Mouse (Mus musculus) heart, adult 2 months (tissue): Measurements from ENCODE around the gene Tm9sf2. TPM values are rescaled to one million over a fixed set of nuclear protein-coding genes. Genes with fewer than 3 reads are reported as not detected.
A peak's percentile ranks its signal among the peaks of the same experiment; 100 is the strongest.

ENCODE experiments used
- DNase-seq, 2 experiments: peaks; one replicate each; pipeline ENCODE4 v3.0.0; 2021
- H3K27ac ChIP-seq: fragments of 200-600 bp; 2 replicates; pipeline ENCODE4 v1.8.1; 2022
- H3K27me3 ChIP-seq: fragments of 200-500 bp; 2 replicates; pipeline ENCODE4 v1.6.1; 2012; ENCODE audit warnings: mild to moderate bottlenecking, low read length, inconsistent platforms, mixed read lengths; ENCODE audit not compliant: control insufficient read depth, insufficient read depth
- H3K36me3 ChIP-seq: fragments of 200-500 bp; 2 replicates; pipeline ENCODE4 v1.6.1; 2012; ENCODE audit warnings: low read length, inconsistent platforms; ENCODE audit not compliant: control insufficient read depth, insufficient read depth
- H3K4me1 ChIP-seq: fragments of 200-500 bp; 2 replicates; pipeline ENCODE4 v1.6.1; 2011; ENCODE audit warnings: low read length; ENCODE audit not compliant: control insufficient read depth, insufficient read depth
- H3K4me3 ChIP-seq: fragments of 200-600 bp; 2 replicates; pipeline ENCODE4 v1.8.1; 2022
- H3K79me2 ChIP-seq: fragments of 200-500 bp; replicated peaks from 2 replicates; pipeline ENCODE4 v1.6.1; 2012; ENCODE audit warnings: mild to moderate bottlenecking, inconsistent platforms, low read length, moderate library complexity, mixed read lengths; ENCODE audit not compliant: control insufficient read depth, insufficient read depth
- H3K9ac ChIP-seq: fragments of 200-500 bp; 2 replicates; pipeline ENCODE4 v1.6.1; 2012; ENCODE audit warnings: low read depth, mild to moderate bottlenecking, control low read depth, inconsistent platforms, low read length, mixed read lengths
- CTCF ChIP-seq: fragments of 200-600 bp; IDR thresholded peaks from 2 replicates; pipeline ENCODE4 v1.8.1; 2022; ENCODE audit warnings: antibody characterized with exemption, mild to moderate bottlenecking, moderate library complexity
- EP300 ChIP-seq: fragments of 200-500 bp; IDR thresholded peaks from 2 replicates; pipeline ENCODE4 v1.6.1; 2011; ENCODE audit warnings: low read depth, low read length, control low read depth; ENCODE audit not compliant: insufficient read depth
- POLR2A ChIP-seq: fragments of 200-500 bp; IDR thresholded peaks from 2 replicates; pipeline ENCODE4 v1.6.1; 2011; ENCODE audit warnings: mild to moderate bottlenecking, low read depth, low read length, control low read depth; ENCODE audit not compliant: insufficient read depth
- WGBS: fragments of 180-500 bp; shearing (Covaris S2); methylation state at CpG from one replicate; pipeline ENCODE4 v1.1.7; 2018; 5-methylcytosine and 5-hydroxymethylcytosine counted together
- intact Hi-C: fragments of 180-260 bp; cut with DNase I; formaldehyde crosslinking; loops from one replicate; pipeline ENCODE4 v1.15.1; 2025
- polyA plus RNA-seq: library from polyadenylated mRNA; depleted of rRNA; stranded (reverse); fragments of >200 nt; gene quantifications from 2 replicates; pipeline ENCODE4 v1.2.3, GENCODE M21; 2012
- total RNA-seq, 2 experiments: library from RNA; stranded (reverse); gene quantifications; 2 replicates each; pipeline ENCODE4 v1.2.3; 2021

The Tm9sf2 gene
- total and polyA plus RNA-seq, 3 experiments, result 71.0 to 143 (median 121) TPM

DNA sequence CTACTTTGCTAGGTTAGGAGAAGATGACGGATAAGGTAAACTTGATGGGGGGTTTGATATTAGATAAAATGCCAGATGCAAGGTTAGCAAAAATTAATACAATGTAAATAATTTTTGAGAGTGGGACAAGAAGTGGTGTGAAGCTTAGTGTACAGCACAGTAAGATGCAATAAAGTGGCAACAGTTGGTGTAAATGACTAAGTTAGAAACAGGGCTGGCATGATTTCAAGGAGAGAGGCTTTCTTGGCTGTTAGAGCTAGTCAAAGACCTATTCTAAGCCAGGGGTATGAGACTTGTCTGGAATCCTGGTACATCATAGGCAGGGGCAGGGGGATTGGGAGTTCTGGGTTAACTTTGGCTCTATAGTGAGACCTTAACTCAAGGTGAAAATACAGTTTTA, 9.4 kb downstream of the Tm9sf2 start:
- WGBS, result 95% methylated on average over 1 of the region's 1 CpGs
- Histone ChIP-seq H3K27me3 (no peaks in the 10 kb centered on the region), H3K9ac (no peak overlapping the region), H3K79me2 (peaks cover 5% of the 10 kb centered on the region), H3K27ac (no peak overlapping the region), H3K4me3 (no peak overlapping the region), H3K4me1 (peaks cover 1% of the 10 kb centered on the region), H3K36me3 (peaks cover 10% of the 10 kb centered on the region)
- no peak for DNase-seq
- no peak for TF ChIP-seq CTCF
- intact Hi-C loops, result no loop called here

DNA sequence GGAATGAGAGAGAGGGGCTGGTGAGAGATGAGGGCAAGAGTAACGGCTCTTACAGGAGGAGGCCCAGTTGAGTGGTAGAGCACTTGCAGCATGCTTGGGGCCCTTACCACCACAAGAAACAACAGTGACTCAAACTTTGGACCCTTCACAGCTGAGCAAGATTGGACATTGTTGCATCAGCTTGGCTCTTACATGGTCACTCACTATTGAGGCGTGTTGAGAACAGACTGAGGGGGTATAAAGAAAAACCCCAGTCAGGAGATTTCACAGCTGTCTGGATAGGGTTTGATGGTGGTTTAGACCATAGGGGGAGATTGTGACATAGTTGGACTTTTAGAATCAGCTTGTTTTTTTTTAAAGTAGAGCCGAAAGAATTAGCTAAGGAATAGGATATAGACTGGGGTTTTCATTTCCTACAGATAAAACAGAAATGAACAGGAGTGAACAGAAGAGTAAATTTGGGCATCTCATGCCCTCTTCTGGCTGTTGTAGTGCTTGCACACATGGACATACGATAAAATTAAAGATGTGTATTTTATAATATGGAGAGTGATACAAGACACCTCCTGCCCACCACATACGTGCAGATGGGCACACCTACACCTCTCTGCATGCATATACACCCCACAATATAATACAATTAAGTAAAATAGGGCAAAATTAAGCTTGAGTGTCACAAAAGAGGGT, 23.4 kb downstream of the Tm9sf2 start:
- TF ChIP-seq CTCF (peak; percentile 73), EP300 (no peak)
- no peak for DNase-seq
- no peaks in the 10 kb centered on the region for H3K27me3 ChIP-seq
- H3K4me3 ChIP-seq, result no peak overlapping the region
- intact Hi-C loops, result loop anchor here (1.0 to 10.0 kb wide), 2 partner anchors 66 to 205 kb away; no protein-coding TSS in a partner anchor
- no peak overlapping the region for H3K9ac ChIP-seq
- H3K4me1 ChIP-seq, result no peaks in the 10 kb centered on the region
- WGBS, result 60% methylated on average over 5 of the region's 5 CpGs
- H3K36me3 ChIP-seq, result no peaks in the 10 kb centered on the region; the same call in 1 of the 2 replicates
- no peak overlapping the region for H3K27ac ChIP-seq
- no peaks in the 10 kb centered on the region for H3K79me2 ChIP-seq

DNA sequence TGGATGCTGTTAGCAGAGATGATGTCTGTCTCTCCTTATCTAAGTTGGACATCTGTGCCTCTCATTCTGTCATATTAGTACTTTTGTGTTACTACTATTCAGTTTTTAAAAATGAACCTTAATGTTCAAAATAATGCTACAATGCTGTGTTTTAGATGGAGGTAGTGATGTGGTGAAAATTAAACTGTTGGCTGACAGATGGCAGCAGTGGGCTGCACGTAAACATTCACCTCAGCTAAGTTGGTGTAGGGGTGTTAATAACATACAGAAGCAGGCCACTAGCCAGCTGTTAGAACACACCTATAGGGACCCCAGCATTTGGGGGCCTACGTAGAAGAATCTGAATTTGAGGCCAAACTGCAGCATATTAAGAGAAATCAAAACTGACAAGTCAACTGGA, 24.8 kb downstream of the Tm9sf2 start:
- no peaks in the 10 kb centered on the region for H3K36me3 ChIP-seq
- intact Hi-C loops, result loop anchor here (10.0 kb wide), 1 partner anchor 207 kb away; no protein-coding TSS in a partner anchor
- DNase-seq, result no peak
- WGBS, result 92% methylated on average over 2 of the region's 2 CpGs
- H3K79me2 ChIP-seq, result no peaks in the 10 kb centered on the region
- no peaks in the 10 kb centered on the region for H3K4me1 ChIP-seq
- TF ChIP-seq POLR2A (no peak), CTCF (no peak), EP300 (no peak)
- H3K4me3 ChIP-seq, result no peak overlapping the region
- H3K27ac ChIP-seq, result no peak overlapping the region
- H3K9ac ChIP-seq, result no peak overlapping the region
- no peaks in the 10 kb centered on the region for H3K27me3 ChIP-seq

DNA sequence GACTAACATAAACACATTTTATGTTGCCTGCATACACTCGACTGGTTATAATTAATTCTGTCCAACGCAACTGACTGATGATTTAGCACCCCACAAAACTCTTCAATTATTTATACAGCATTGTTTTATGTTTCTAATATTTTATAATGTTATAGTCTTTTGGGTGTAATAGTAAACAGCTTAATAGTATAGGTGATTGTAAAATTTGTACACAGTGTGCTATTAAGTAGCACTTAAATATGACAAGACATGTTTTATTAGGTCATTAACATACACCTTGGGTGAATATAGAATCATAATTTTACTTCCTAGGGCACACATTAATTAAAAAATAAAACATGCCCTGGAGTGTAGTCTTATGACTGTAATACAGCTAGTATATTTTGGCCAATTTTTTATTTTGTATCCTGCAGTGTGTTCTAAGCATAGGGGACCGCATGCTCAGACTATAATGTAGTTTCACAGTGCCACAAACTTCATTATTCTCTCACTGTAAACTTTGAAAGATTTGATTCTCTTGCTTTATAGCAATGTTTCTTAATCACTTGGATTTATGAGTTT, 29.6 kb downstream of the Tm9sf2 start:
- 96% methylated on average over 3 of the region's 3 CpGs for WGBS
- intact Hi-C loops, result loop anchor here (10.0 kb wide), 1 partner anchor 212 kb away; no protein-coding TSS in a partner anchor
- H3K36me3 ChIP-seq, result peaks cover 6% of the 10 kb centered on the region
- TF ChIP-seq POLR2A (no peak), EP300 (no peak), CTCF (no peak)
- no peaks in the 10 kb centered on the region for H3K27me3 ChIP-seq
- H3K27ac ChIP-seq, result no peak overlapping the region
- H3K9ac ChIP-seq, result no peak overlapping the region
- no peak for DNase-seq
- H3K4me1 ChIP-seq, result no peaks in the 10 kb centered on the region
- no peak overlapping the region for H3K4me3 ChIP-seq
- H3K79me2 ChIP-seq, result no peaks in the 10 kb centered on the region

DNA sequence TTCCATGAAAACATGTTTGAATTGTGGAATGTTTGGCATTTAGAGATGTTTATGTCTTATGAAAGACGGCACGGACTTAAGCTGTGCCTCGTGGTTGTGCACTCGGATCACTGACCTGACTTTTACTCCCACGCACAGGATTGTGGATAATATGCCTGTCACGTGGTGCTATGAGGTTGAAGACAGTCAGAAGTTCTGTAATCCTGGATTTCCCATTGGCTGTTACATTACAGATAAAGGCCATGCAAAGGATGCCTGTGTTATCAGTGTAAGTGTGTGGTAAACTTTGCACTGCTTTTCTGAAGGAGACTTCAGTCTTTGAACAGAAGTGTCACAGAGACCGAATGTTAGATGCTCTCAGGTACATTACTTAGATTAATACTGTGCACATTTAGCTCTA, 30.4 kb downstream of the Tm9sf2 start:
- WGBS, result 66% methylated on average over 7 of the region's 7 CpGs
- Histone ChIP-seq H3K27ac (no peak overlapping the region), H3K9ac (no peak overlapping the region), H3K4me3 (no peak overlapping the region), H3K36me3 (peaks cover 9% of the 10 kb centered on the region), H3K27me3 (no peaks in the 10 kb centered on the region), H3K79me2 (no peaks in the 10 kb centered on the region), H3K4me1 (no peaks in the 10 kb centered on the region)
- TF ChIP-seq POLR2A (no peak), EP300 (no peak), CTCF (no peak)
- DNase-seq, result no peak
- intact Hi-C loops, result loop anchor here (10.0 kb wide), 1 partner anchor 212 kb away; no protein-coding TSS in a partner anchor

DNA sequence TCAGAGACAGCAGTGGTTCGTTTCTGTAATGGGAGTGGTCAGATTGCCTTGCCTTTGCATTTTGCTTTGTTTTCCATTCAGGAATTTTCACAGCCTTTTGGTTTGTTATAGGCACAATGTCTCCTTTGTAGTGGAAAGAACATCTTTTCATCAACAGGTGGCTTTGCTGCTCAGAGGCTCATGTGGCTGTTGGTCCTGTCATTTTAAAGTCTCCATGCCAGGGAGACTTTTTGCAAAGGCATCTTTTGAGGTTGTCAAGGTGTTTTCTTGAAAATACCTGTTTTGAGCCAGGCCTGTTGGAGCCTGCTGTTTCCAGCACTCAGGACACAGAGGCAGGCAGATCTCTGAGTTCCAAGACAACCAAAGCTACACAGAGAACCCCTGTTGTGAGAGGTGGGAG, 33.3 kb downstream of the Tm9sf2 start:
- no peak overlapping the region for H3K9ac ChIP-seq
- H3K27me3 ChIP-seq, result no peaks in the 10 kb centered on the region
- no peak for DNase-seq
- no peaks in the 10 kb centered on the region for H3K79me2 ChIP-seq
- no peak overlapping the region for H3K4me3 ChIP-seq
- no peaks in the 10 kb centered on the region for H3K4me1 ChIP-seq
- no peak overlapping the region for H3K27ac ChIP-seq
- no peak for TF ChIP-seq EP300
- no peak for TF ChIP-seq CTCF
- TF ChIP-seq POLR2A, result no peak
- 68% methylated on average over 1 of the region's 1 CpGs for WGBS
- intact Hi-C loops, result no loop called here
- peaks cover 9% of the 10 kb centered on the region for H3K36me3 ChIP-seq
